Mouse (Mus musculus): Measurements from ENCODE around the gene Tgfb3. TPM values are rescaled to one million over a fixed set of nuclear protein-coding genes. Genes with fewer than 3 reads are reported as not detected.

Tgfb3 gene
- polyA plus RNA-seq (2017; shearing (Covaris generic)): 1 to 10 TPM in 1 of 2 experiments, under 1 TPM in 1; 0.06 to 2.1 TPM

DNA sequence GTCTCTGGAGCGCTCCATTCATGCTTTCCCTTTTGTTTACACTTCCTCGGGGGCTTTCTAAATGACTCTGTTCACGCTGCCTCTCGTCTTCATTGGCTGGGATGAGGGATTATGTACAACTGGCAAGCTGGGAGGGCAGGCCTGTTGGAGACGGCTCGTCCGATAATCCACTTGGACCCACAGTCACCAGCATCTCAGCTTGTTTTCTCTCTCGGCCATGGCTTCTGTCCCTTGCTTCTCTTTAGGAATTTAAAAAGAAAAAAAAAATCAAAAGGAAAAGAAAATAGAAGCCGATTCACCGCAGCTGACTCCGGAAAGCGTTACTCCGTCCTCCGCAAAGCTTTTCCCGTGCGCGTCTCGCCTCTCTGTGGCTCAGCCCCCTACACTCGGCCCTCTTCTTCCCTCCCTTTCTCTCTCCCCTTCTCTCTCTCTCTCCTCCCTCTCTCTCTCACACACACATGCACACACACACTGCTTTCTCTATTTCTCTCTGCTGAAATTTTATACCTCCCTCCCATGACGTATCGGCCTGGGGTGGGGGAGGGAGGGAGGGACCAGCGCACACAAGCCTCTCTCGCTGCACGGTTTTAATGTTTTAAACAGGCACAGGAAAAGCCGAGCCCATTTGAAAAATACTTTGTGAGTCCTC, at the start of gene Tgfb3:
Tgfb3 (minus strand) TSS at position 489 of the 649 bp plus-strand sequence.

DNA sequence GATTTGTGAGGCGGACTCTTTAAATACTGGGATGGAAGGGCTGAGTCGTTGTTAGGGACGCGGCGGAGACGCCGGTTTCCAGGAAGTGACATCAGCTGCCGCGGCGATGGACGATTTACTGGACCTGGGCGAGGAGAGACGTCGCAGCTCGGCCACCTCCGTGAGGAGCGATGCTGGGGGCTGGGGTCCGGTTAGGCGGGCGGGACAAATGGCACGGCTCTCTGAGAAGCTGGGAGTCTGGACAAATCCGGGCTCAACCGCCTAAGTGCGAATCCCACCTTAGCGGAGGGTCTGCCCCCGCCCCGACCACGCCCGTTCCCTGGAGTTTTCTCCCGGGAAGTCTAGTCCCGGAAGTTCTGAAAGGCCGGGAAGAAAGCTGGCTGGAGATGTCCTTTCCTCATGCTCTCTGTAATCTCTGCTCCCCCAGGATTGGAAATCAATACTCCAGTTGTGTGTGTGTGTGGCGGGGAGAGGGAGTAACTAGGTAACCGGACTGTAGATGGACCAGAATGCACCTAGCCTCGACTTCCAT, 3.7 kb upstream of the Tgfb3 start, which contains the start of gene Ift43:
Ift43 (plus strand) TSS at position 61 of the 532 bp plus-strand sequence.

Other genes with a start within 250 kb of the Tgfb3 start
- gene Ift43, start 3.5 kb upstream of the Tgfb3 start, polyA plus RNA-seq (2017; shearing (Covaris generic)): 1 to 10 TPM; 3.0 to 5.4 TPM
- 10 to 100 TPM; 27.1 to 37.7 TPM for gene Gpatch2l, start 162.8 kb upstream of the Tgfb3 start, polyA plus RNA-seq (2017; shearing (Covaris generic))